Mouse (Mus musculus): ENCODE results near the gene Hamp. TPM values are rescaled to one million over a fixed set of nuclear protein-coding genes. Genes with fewer than 3 reads are reported as not detected.

Hamp gene
- polyA plus RNA-seq, 1 experiment from 2014 or later = not detected

DNA sequence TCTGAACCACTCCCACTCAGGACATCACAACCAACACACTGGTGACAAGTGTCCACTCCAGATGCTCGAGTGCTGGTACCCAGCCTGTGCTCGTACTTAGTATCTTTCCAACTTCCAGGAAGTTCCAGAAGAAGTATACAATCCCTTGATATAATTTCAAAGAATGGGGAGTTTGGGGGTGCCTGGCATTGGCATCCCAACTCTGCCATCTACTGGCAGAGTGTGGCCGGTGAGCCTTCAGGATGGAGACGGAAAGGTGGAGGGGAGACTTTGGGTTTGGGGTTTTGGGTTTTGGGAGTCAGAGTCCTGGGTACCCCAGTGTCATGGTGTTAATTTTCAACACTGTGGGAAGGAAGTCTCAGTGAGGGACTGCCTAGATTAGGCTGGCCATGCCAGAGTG lies 39.8 kb downstream of the Hamp start:
- Histone ChIP-seq H3K9ac (no peak overlapping the region), H3K4me1 (replicated peaks) (peaks cover 8% of the 10 kb centered on the region), H3K27me3 (peaks cover 30% of the 10 kb centered on the region), H3K27ac (no peak overlapping the region), H3K4me3 (no peak overlapping the region), H3K36me3 (no peaks in the 10 kb centered on the region), H3K4me2 (no peak overlapping the region), H3K9me3 (replicated peaks) (no peaks in the 10 kb centered on the region)
- ATAC-seq (replicated peaks; ENCODE audit: insufficient number of reproducible peaks, insufficient read depth, low FRiP score, low read depth) = no peak
- WGBS = 47% methylated on average over 4 of the region's 4 CpGs

DNA sequence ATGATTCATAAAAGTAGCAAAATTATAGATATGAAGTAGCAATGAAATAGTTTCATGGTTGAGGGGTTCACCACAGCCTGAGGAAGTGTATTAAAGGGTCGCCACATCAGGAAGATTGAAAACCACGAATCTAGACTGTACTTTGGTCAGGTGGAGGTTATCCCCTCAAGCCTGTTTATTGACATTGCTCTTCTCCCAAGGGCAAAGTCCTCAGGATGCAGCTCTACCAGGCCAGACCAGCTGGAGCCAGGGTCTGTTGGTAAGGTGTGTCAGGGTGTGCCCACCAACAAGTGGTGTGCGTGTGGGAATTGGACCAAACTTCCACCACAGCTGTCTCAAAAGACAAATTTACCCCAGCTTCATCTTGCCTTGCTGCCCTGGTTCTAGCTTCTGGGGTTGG lies 48.6 kb downstream of the Hamp start:
- no peaks in the 10 kb centered on the region for H3K36me3 ChIP-seq
- 78% methylated on average over 3 of the region's 3 CpGs for WGBS
- H3K4me1 ChIP-seq (replicated peaks) = peaks cover 2% of the 10 kb centered on the region; the same call in 1 of the 2 replicates
- H3K27ac ChIP-seq = no peak overlapping the region
- no peaks in the 10 kb centered on the region for H3K27me3 ChIP-seq
- no peak overlapping the region for H3K9ac ChIP-seq
- ATAC-seq (replicated peaks; ENCODE audit: insufficient number of reproducible peaks, insufficient read depth, low FRiP score, low read depth) = no peak
- H3K4me2 ChIP-seq = no peak overlapping the region
- H3K9me3 ChIP-seq (replicated peaks) = no peaks in the 10 kb centered on the region
- no peak overlapping the region for H3K4me3 ChIP-seq

- WGBS = 48% methylated on average over 3 of the region's 3 CpGs
- Histone ChIP-seq H3K4me2 (no peak overlapping the region), H3K36me3 (no peaks in the 10 kb centered on the region), H3K9me3 (replicated peaks) (no peaks in the 10 kb centered on the region), H3K27me3 (no peaks in the 10 kb centered on the region), H3K9ac (no peak overlapping the region), H3K4me1 (replicated peaks) (peaks cover 2% of the 10 kb centered on the region; the same call in 1 of the 2 replicates), H3K4me3 (no peak overlapping the region), H3K27ac (no peak overlapping the region)
- ATAC-seq (replicated peaks; ENCODE audit: insufficient number of reproducible peaks, insufficient read depth, low FRiP score, low read depth) = no peak
These were observed 51.3 kb downstream of the Hamp start for GRCm38 (mm10) chr7:30892515-30892914.

Other genes starting within 250 kb of the Hamp start
- gene 2200002J24Rik, start 245.1 kb downstream of the Hamp start, polyA plus RNA-seq (2015; fragmentation: Nextera tagmentation; extraction: Ambion mirVana) = 1.0 and 1.4 TPM in 2 replicates
- 0.37 and 0.62 TPM in 2 replicates for gene Atp4a, start 231.8 kb downstream of the Hamp start, polyA plus RNA-seq (2015; fragmentation: Nextera tagmentation; extraction: Ambion mirVana)
- 167 and 172 TPM in 2 replicates for gene Tmem147, start 214.5 kb downstream of the Hamp start, polyA plus RNA-seq (2015; fragmentation: Nextera tagmentation; extraction: Ambion mirVana)
- gene Gapdhs, start 200.4 kb downstream of the Hamp start, polyA plus RNA-seq (2015; fragmentation: Nextera tagmentation; extraction: Ambion mirVana) = 0.13 TPM in 1 of 2 replicates, not detected in the other
- 1.2 and 1.5 TPM in 2 replicates for gene Sbsn, start 192.6 kb downstream of the Hamp start, polyA plus RNA-seq (2015; fragmentation: Nextera tagmentation; extraction: Ambion mirVana)
- gene Dmkn, start 180.3 kb downstream of the Hamp start, polyA plus RNA-seq (2015; fragmentation: Nextera tagmentation; extraction: Ambion mirVana) = 2.8 and 3.6 TPM in 2 replicates
- gene Krtdap, start 156.1 kb downstream of the Hamp start, polyA plus RNA-seq (2015; fragmentation: Nextera tagmentation; extraction: Ambion mirVana) = 3.8 and 6.4 TPM in 2 replicates
- gene Ffar2, start 120.3 kb downstream of the Hamp start, polyA plus RNA-seq (2015; fragmentation: Nextera tagmentation; extraction: Ambion mirVana) = 0.20 and 0.44 TPM in 2 replicates
- 0.15 TPM in 1 of 2 replicates, not detected in the other for gene Ffar3, start 87.9 kb downstream of the Hamp start, polyA plus RNA-seq (2015; fragmentation: Nextera tagmentation; extraction: Ambion mirVana)
- gene Ffar1, start 82.5 kb downstream of the Hamp start, polyA plus RNA-seq (2015; fragmentation: Nextera tagmentation; extraction: Ambion mirVana) = not detected in 2 replicates
- 0.06 TPM in 1 of 2 replicates, not detected in the other for gene Cd22, start 63.7 kb downstream of the Hamp start, polyA plus RNA-seq (2015; fragmentation: Nextera tagmentation; extraction: Ambion mirVana)
- gene Mag, start 29.2 kb downstream of the Hamp start, polyA plus RNA-seq (2015; fragmentation: Nextera tagmentation; extraction: Ambion mirVana) = 0.14 and 0.29 TPM in 2 replicates
- gene Hamp2, start 19.4 kb downstream of the Hamp start, polyA plus RNA-seq (2015; fragmentation: Nextera tagmentation; extraction: Ambion mirVana) = not detected in 2 replicates
- 13.1 and 16.2 TPM in 2 replicates for gene Usf2, start 12.8 kb upstream of the Hamp start, polyA plus RNA-seq (2015; fragmentation: Nextera tagmentation; extraction: Ambion mirVana)
- 7.0 and 18.9 TPM in 2 replicates for gene Lsr, start 29.4 kb upstream of the Hamp start, polyA plus RNA-seq (2015; fragmentation: Nextera tagmentation; extraction: Ambion mirVana)
- gene Fam187b, start 29.8 kb upstream of the Hamp start, polyA plus RNA-seq (2015; fragmentation: Nextera tagmentation; extraction: Ambion mirVana) = 0.54 and 0.86 TPM in 2 replicates
- 39.1 and 47.0 TPM in 2 replicates for gene Fxyd5, start 98.4 kb upstream of the Hamp start, polyA plus RNA-seq (2015; fragmentation: Nextera tagmentation; extraction: Ambion mirVana)
- gene Fxyd7, start 107.4 kb upstream of the Hamp start, polyA plus RNA-seq (2015; fragmentation: Nextera tagmentation; extraction: Ambion mirVana) = 1.1 and 2.7 TPM in 2 replicates
- 950 and 1,236 TPM in 2 replicates for gene Fxyd1, start 113.2 kb upstream of the Hamp start, polyA plus RNA-seq (2015; fragmentation: Nextera tagmentation; extraction: Ambion mirVana)
- 0.25 and 0.39 TPM in 2 replicates for gene Lgi4, start 115.3 kb upstream of the Hamp start, polyA plus RNA-seq (2015; fragmentation: Nextera tagmentation; extraction: Ambion mirVana)
- 2.6 and 15.2 TPM in 2 replicates for gene Fxyd3, start 132.7 kb upstream of the Hamp start, polyA plus RNA-seq (2015; fragmentation: Nextera tagmentation; extraction: Ambion mirVana)
- gene Hpn, start 171.3 kb upstream of the Hamp start, polyA plus RNA-seq (2015; fragmentation: Nextera tagmentation; extraction: Ambion mirVana) = 1.5 and 4.8 TPM in 2 replicates
- gene Scn1b, start 183.0 kb upstream of the Hamp start, polyA plus RNA-seq (2015; fragmentation: Nextera tagmentation; extraction: Ambion mirVana) = 3.7 and 4.0 TPM in 2 replicates
- gene Gramd1a, start 211.9 kb upstream of the Hamp start, polyA plus RNA-seq (2015; fragmentation: Nextera tagmentation; extraction: Ambion mirVana) = 41.4 and 56.8 TPM in 2 replicates

Data from heart, embryonic 15.5 days (tissue).